Mouse (Mus musculus) bone marrow, adult 2 months (tissue): ENCODE measurements around the gene Gtpbp1.

ENCODE experiments used
- CTCF ChIP-seq: fragments of 200-500 bp; IDR thresholded peaks from 2 replicates; pipeline ENCODE4 v1.5.1; 2011; ENCODE audit warnings: low read length, control low read depth; ENCODE audit not compliant: control insufficient read depth, insufficient read depth
- POLR2A ChIP-seq: fragments of 200-500 bp; IDR thresholded peaks from 2 replicates; pipeline ENCODE4 v1.6.1; 2011; ENCODE audit warnings: low read depth, mild to moderate bottlenecking, control low read depth, low read length, borderline replicate concordance; ENCODE audit not compliant: control insufficient read depth

GRCm38 (mm10) chr15:79669195-79669594, 21.4 kb upstream of the Gtpbp1 start:
- no peak for TF ChIP-seq CTCF
- TF ChIP-seq POLR2A: no peak
